Mouse (Mus musculus) G1E-ER4 (cell line): ENCODE data around the gene Tmem123. TPM values are rescaled to one million over a fixed set of nuclear protein-coding genes. Genes with fewer than 3 reads are reported as not detected.

Experiments used
- GATA1 ChIP-seq: IDR thresholded peaks from one replicate; pipeline ENCODE4 v1.8.0; 2012; ENCODE audit warnings: low read length, inconsistent platforms
- polyA plus RNA-seq: library from polyadenylated mRNA; stranded (reverse); fragments of >175 nt; gene quantifications from 2 replicates; pipeline ENCODE4 v1.2.3, GENCODE M21; 2012

The Tmem123 gene
- polyA plus RNA-seq, 1 experiment: 57.2 TPM

- no peak for TF ChIP-seq GATA1
These were observed 8.5 kb downstream of the Tmem123 start for GRCm38 (mm10) chr9:7772361-7772760.

- TF ChIP-seq GATA1: no peak
These were observed 9.1 kb downstream of the Tmem123 start for GRCm38 (mm10) chr9:7772773-7773454.

GRCm38 (mm10) chr9:7773686-7774085 lies 9.8 kb downstream of the Tmem123 start:
- no peak for TF ChIP-seq GATA1

GRCm38 (mm10) chr9:7774538-7774937 lies 10.7 kb downstream of the Tmem123 start:
- TF ChIP-seq GATA1: no peak

- TF ChIP-seq GATA1: no peak
These were observed 11.2 kb downstream of the Tmem123 start for GRCm38 (mm10) chr9:7775011-7775410.

GRCm38 (mm10) chr9:7775986-7776385 lies 12.1 kb downstream of the Tmem123 start:
- no peak for TF ChIP-seq GATA1

GRCm38 (mm10) chr9:7776940-7777339 lies 13.1 kb downstream of the Tmem123 start:
- no peak for TF ChIP-seq GATA1

- TF ChIP-seq GATA1: no peak
These were observed 13.8 kb downstream of the Tmem123 start for GRCm38 (mm10) chr9:7777652-7778051.

GRCm38 (mm10) chr9:7778771-7779170 lies 14.9 kb downstream of the Tmem123 start:
- TF ChIP-seq GATA1: no peak

GRCm38 (mm10) chr9:7779786-7780185 lies 15.9 kb downstream of the Tmem123 start:
- TF ChIP-seq GATA1: no peak

GRCm38 (mm10) chr9:7780250-7781150 lies 16.7 kb downstream of the Tmem123 start:
- TF ChIP-seq GATA1: no peak

GRCm38 (mm10) chr9:7783823-7784614 lies 20.2 kb downstream of the Tmem123 start:
- TF ChIP-seq GATA1: no peak

- no peak for TF ChIP-seq GATA1
These were observed 20.8 kb downstream of the Tmem123 start for GRCm38 (mm10) chr9:7784615-7785012.

GRCm38 (mm10) chr9:7785396-7785795 lies 21.6 kb downstream of the Tmem123 start:
- TF ChIP-seq GATA1: no peak

GRCm38 (mm10) chr9:7786086-7786485 lies 22.2 kb downstream of the Tmem123 start:
- no peak for TF ChIP-seq GATA1

- TF ChIP-seq GATA1: no peak
These were observed 24.6 kb downstream of the Tmem123 start for GRCm38 (mm10) chr9:7788411-7788810.
